Mouse (Mus musculus): ENCODE data around the gene Zc3h13. TPM values are rescaled to one million over a fixed set of nuclear protein-coding genes. Genes with fewer than 3 reads are reported as not detected.

The Zc3h13 gene
- polyA plus RNA-seq, 1 experiment from 2014 or later = 32.8 TPM

GRCm38 (mm10) chr14:75280406-75280805 is 3.8 kb upstream of the Zc3h13 start:
- 82% methylated on average over 5 of the region's 5 CpGs for WGBS
- no peak overlapping the region for H3K4me3 ChIP-seq
- no peak overlapping the region for H3K27ac ChIP-seq (replicated peaks)
- no peaks in the 10 kb centered on the region for H3K27me3 ChIP-seq (ENCODE audit: low read depth, poor library complexity, severe bottlenecking)
- DNase-seq (ENCODE audit: low spot score) = no peak
- H3K36me3 ChIP-seq = no peaks in the 10 kb centered on the region
- H3K4me1 ChIP-seq = peaks cover 14% of the 10 kb centered on the region
- no peaks in the 10 kb centered on the region for H3K9me3 ChIP-seq (replicated peaks)

DNA sequence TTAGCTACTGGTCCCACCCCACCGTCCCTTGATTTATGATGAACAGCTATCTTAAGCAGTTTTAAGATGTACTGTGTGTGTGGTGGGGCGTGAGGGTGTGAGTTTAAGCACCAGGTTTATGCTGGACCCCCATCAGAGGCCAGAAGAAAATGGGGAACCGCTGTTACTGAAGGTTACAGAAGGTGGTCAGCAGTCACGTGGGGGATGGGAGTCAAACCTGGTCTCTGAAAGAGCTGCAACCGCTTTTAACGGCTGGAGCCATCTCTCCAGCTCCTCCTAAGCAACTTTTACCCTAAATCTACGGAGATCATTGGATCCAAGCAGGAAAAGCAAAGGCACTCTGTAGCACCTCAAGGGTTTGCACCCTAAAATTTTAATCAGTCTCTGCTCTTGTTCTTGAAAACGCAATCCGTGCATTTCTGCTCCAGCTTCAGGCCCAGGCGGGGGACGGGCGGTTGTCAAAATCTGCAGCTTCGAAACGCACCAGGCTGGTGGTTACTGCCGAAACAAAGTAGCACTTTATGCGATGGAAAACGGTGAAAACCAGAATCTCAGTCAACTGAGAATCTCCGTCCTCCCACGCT is 472 bp upstream of the Zc3h13 start:
- Histone ChIP-seq H3K36me3 (no peaks in the 10 kb centered on the region), H3K4me3 (peak overlapping the region; percentile 99), H3K27ac (replicated peaks) (peak overlapping the region; percentile 91), H3K9me3 (replicated peaks) (no peaks in the 10 kb centered on the region), H3K4me1 (peaks cover 19% of the 10 kb centered on the region), H3K27me3 (ENCODE audit: low read depth, poor library complexity, severe bottlenecking) (no peaks in the 10 kb centered on the region)
- DNase-seq (ENCODE audit: low spot score) = no peak
- WGBS = 7% methylated on average over 19 of the region's 19 CpGs

DNA sequence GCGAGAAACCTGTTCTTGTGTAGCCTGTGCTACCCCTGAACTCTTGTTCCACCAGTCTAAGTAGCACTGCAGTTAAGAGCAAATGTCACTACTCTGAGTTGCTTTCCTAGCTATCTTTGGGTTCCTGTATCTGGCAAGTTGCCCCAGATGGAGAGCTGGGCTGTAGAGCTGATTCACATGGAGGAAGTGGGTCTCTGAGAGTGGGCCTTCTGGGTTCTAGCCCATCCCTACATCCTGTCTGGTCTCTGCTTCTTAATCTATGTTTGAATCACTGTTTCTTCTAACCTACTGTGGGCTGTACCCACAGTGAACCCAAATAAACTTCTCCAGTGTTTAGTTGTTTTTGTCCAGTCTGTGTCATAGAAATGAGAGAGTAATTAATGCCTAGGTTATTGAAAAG is 16.9 kb downstream of the Zc3h13 start:
- Histone ChIP-seq H3K9me3 (replicated peaks) (no peaks in the 10 kb centered on the region), H3K36me3 (no peaks in the 10 kb centered on the region), H3K27ac (replicated peaks) (no peak overlapping the region), H3K27me3 (ENCODE audit: low read depth, poor library complexity, severe bottlenecking) (no peaks in the 10 kb centered on the region), H3K4me1 (peaks cover 4% of the 10 kb centered on the region; the same call in 1 of the 2 replicates), H3K4me3 (no peak overlapping the region)
- 100% methylated on average over 1 of the region's 1 CpGs for WGBS
- no peak for DNase-seq (ENCODE audit: low spot score)

DNA sequence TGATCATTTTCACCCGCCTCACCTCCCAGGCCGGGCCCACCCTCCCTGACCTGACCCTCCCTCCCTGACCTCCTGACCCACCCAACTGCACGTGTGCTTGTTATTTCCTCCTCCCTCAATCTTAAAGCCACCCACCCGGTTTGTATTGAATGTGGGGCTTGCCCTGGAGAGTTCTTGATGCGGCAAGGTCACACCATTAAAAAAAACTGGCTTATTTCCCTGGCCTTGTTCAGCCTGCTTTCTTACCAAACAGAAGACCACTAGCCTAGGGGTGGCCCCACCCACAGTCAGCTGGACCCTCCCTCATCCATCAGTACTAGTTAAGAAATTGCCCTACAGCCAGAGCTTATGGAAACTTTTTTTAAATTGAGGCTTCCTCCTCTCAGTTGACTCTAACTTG is 19.6 kb downstream of the Zc3h13 start:
- no peaks in the 10 kb centered on the region for H3K36me3 ChIP-seq
- no peak overlapping the region for H3K4me3 ChIP-seq
- H3K4me1 ChIP-seq = peaks cover 4% of the 10 kb centered on the region; the same call in 1 of the 2 replicates
- no peak for DNase-seq (ENCODE audit: low spot score)
- H3K27me3 ChIP-seq (ENCODE audit: low read depth, poor library complexity, severe bottlenecking) = no peaks in the 10 kb centered on the region
- no peaks in the 10 kb centered on the region for H3K9me3 ChIP-seq (replicated peaks)
- H3K27ac ChIP-seq (replicated peaks) = no peak overlapping the region
- 31% methylated on average over 5 of the region's 5 CpGs for WGBS

- H3K4me1 ChIP-seq = peaks cover 4% of the 10 kb centered on the region; the same call in 1 of the 2 replicates
- H3K9me3 ChIP-seq (replicated peaks) = no peaks in the 10 kb centered on the region
- no peak overlapping the region for H3K27ac ChIP-seq (replicated peaks)
- peaks cover 3% of the 10 kb centered on the region; the same call in 1 of the 2 replicates for H3K36me3 ChIP-seq
- no peak overlapping the region for H3K4me3 ChIP-seq
- DNase-seq (ENCODE audit: low spot score) = no peak
- no peaks in the 10 kb centered on the region for H3K27me3 ChIP-seq (ENCODE audit: low read depth, poor library complexity, severe bottlenecking)
These were observed 23.7 kb downstream of the Zc3h13 start for GRCm38 (mm10) chr14:75307855-75308254.

- Histone ChIP-seq H3K4me3 (no peak overlapping the region), H3K27me3 (ENCODE audit: low read depth, poor library complexity, severe bottlenecking) (no peaks in the 10 kb centered on the region), H3K4me1 (no peaks in the 10 kb centered on the region), H3K27ac (replicated peaks) (no peak overlapping the region), H3K9me3 (replicated peaks) (no peaks in the 10 kb centered on the region), H3K36me3 (peaks cover 7% of the 10 kb centered on the region; the same call in 1 of the 2 replicates)
- 70% methylated on average over 5 of the region's 5 CpGs for WGBS
- peak; percentile 32 for DNase-seq (ENCODE audit: low spot score)
These were observed 25.3 kb downstream of the Zc3h13 start for GRCm38 (mm10) chr14:75309336-75309992.

DNA sequence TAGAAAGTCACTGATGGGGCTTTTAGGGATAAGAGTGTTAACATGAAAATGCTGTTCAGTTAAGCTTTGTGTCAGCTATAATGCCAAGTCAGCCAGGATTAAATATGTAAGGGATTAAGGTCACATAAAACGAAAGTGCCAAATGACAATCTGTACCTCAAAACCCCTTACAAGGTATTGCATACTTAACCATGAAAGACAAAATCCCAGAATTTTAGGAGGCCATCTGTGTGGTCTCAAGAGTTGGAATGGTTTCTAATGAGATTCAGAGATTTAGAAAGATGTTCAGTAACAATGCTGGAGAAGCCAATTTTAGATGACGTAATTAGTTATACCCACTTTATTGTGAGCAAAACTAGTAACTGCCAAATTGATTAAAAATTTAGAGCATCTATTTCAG is 30.3 kb downstream of the Zc3h13 start:
- no peak for DNase-seq (ENCODE audit: low spot score)
- Histone ChIP-seq H3K4me3 (no peak overlapping the region), H3K27me3 (ENCODE audit: low read depth, poor library complexity, severe bottlenecking) (no peaks in the 10 kb centered on the region), H3K27ac (replicated peaks) (no peak overlapping the region), H3K4me1 (no peaks in the 10 kb centered on the region), H3K9me3 (replicated peaks) (no peaks in the 10 kb centered on the region), H3K36me3 (peaks cover 9% of the 10 kb centered on the region; the same call in 1 of the 2 replicates)
- 75% methylated on average over 2 of the region's 2 CpGs for WGBS

GRCm38 (mm10) chr14:75318736-75319135 is 34.6 kb downstream of the Zc3h13 start:
- no peak overlapping the region for H3K4me3 ChIP-seq
- DNase-seq (ENCODE audit: low spot score) = no peak
- H3K27me3 ChIP-seq (ENCODE audit: low read depth, poor library complexity, severe bottlenecking) = no peaks in the 10 kb centered on the region
- peaks cover 30% of the 10 kb centered on the region for H3K36me3 ChIP-seq
- 87% methylated on average over 2 of the region's 2 CpGs for WGBS
- H3K4me1 ChIP-seq = no peaks in the 10 kb centered on the region
- H3K27ac ChIP-seq (replicated peaks) = no peak overlapping the region
- H3K9me3 ChIP-seq (replicated peaks) = no peaks in the 10 kb centered on the region

DNA sequence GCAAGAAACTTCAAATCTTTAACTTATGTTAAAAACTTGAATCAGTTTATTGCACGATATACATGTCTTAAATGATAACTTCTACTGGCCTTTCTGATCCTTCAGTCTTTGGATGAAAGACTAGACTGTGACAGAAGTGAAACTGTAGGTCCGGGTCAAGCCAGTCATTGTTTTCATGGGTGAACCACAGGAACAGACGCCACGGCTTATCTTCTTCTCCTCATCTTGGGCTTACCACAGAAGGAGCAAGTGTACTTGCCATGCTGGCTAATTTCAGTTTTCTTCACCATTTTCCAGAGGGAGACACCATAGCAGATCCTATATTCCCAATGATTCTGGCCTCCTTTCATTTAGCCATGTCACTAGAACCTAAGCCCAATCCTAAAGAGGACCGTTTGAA is 36.1 kb downstream of the Zc3h13 start:
- Histone ChIP-seq H3K9me3 (replicated peaks) (no peaks in the 10 kb centered on the region), H3K36me3 (peaks cover 43% of the 10 kb centered on the region), H3K27ac (replicated peaks) (no peak overlapping the region), H3K4me1 (no peaks in the 10 kb centered on the region), H3K4me3 (no peak overlapping the region), H3K27me3 (ENCODE audit: low read depth, poor library complexity, severe bottlenecking) (no peaks in the 10 kb centered on the region)
- 93% methylated on average over 5 of the region's 5 CpGs for WGBS
- DNase-seq (ENCODE audit: low spot score) = no peak

DNA sequence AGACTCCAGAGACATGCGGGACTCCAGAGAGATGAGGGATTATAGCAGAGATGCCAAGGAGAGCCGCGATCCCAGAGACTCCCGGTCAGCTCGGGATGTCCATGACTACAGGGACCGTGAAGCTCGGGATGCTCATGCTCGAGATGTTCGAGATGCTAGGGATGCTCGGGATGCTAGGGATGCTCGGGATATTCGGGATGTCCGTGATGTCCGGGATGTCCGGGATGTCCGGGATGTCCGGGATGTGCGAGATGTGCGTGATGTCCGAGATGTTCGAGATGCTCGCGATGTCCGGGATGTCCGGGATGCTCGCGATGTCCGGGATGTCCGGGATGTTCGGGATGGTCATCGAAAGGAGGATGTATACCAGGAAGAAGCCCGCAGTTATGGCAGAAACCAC is 39.2 kb downstream of the Zc3h13 start:
- DNase-seq (ENCODE audit: low spot score) = no peak
- H3K4me3 ChIP-seq = no peak overlapping the region
- H3K4me1 ChIP-seq = no peaks in the 10 kb centered on the region
- H3K27me3 ChIP-seq (ENCODE audit: low read depth, poor library complexity, severe bottlenecking) = no peaks in the 10 kb centered on the region
- H3K9me3 ChIP-seq (replicated peaks) = no peaks in the 10 kb centered on the region
- 98% methylated on average over 32 of the region's 32 CpGs for WGBS
- peaks cover 62% of the 10 kb centered on the region for H3K36me3 ChIP-seq
- no peak overlapping the region for H3K27ac ChIP-seq (replicated peaks)

- Histone ChIP-seq H3K4me1 (no peaks in the 10 kb centered on the region), H3K27ac (replicated peaks) (no peak overlapping the region), H3K27me3 (ENCODE audit: low read depth, poor library complexity, severe bottlenecking) (no peaks in the 10 kb centered on the region), H3K4me3 (no peak overlapping the region), H3K36me3 (peaks cover 82% of the 10 kb centered on the region), H3K9me3 (replicated peaks) (no peaks in the 10 kb centered on the region)
- 87% methylated on average over 8 of the region's 8 CpGs for WGBS
- DNase-seq (ENCODE audit: low spot score) = no peak
These were observed 43.9 kb downstream of the Zc3h13 start for GRCm38 (mm10) chr14:75328062-75328461.

DNA sequence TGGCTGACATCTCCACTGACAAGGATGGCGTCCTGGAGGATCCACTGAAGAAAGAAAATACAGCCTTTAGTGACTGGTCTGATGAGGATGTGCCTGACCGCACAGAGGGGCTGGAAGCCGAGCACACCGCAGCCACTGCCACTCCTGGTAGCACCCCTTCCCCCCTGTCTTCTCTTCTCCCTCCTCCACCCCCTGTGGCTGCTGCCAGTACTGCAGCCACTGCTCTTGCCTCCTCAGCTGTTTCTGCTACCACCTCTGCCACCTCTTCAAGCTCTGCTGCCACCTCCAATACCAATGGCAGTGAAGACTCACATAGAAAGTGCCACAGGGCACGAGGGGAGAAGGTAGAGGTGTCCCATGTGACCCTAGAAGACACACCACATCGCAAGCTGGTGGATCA is 46.4 kb downstream of the Zc3h13 start:
- WGBS = 87% methylated on average over 6 of the region's 6 CpGs
- H3K4me3 ChIP-seq = no peak overlapping the region

DNA sequence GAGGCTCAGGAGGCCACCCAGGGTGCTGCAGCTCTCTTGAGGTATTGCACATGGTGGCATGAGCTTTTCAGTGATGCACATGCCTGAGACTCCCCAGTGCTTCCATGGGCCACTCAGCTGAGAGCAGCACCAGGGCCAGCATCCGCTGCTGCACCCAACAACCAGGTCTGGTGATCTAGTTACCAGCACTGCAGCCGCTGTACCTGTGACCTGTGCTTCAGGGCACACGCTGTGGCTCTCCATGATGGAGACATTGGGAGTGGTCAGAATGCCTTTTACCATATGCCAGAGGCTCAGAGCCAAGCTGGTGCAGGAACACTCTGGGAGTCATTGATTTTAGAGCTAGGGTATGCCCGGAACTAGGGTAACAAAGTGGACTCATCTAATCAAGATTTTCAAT is 50.1 kb downstream of the Zc3h13 start:
- 95% methylated on average over 4 of the region's 4 CpGs for WGBS
- Histone ChIP-seq H3K4me3 (no peak overlapping the region), H3K27me3 (ENCODE audit: low read depth, poor library complexity, severe bottlenecking) (no peaks in the 10 kb centered on the region), H3K4me1 (no peaks in the 10 kb centered on the region), H3K36me3 (peaks cover 79% of the 10 kb centered on the region), H3K9me3 (replicated peaks) (no peaks in the 10 kb centered on the region), H3K27ac (replicated peaks) (no peak overlapping the region)
- DNase-seq (ENCODE audit: low spot score) = no peak

More for the DNA sequence above, 46.4 kb downstream of the Zc3h13 start:
- no peaks in the 10 kb centered on the region for H3K27me3 ChIP-seq (ENCODE audit: low read depth, poor library complexity, severe bottlenecking)
- H3K4me1 ChIP-seq = no peaks in the 10 kb centered on the region
- H3K27ac ChIP-seq (replicated peaks) = no peak overlapping the region
- peaks cover 66% of the 10 kb centered on the region for H3K36me3 ChIP-seq
- no peaks in the 10 kb centered on the region for H3K9me3 ChIP-seq (replicated peaks)
- DNase-seq (ENCODE audit: low spot score) = peak; percentile 19

All from midbrain, embryonic 10.5 days (tissue).